In the genomic region with DNA sequence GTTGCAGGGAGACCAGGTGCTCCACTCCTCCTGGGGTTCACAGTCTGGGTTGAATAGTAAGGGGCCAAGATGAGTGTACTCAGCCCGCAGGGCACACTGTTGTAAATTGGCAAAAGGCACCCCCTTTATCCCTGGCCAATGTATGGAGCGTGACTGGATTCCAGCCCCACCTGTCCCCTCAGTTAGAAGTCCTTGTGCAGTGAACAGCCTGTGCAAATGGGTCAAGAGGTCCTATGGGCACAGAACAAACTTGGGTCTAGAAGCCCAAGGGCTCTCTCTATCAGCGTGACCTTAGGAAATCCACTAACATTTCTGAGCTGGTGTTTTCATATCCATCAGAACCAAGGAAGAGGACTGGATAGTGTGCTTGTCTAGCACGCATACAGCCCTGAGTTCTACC, we compare ENCODE assay signal across 19 mouse cellular contexts. TPM values are rescaled to one million over a fixed set of nuclear protein-coding genes. Genes with fewer than 3 reads are reported as not detected.
"Had no signal": no experiment of that assay in that cellular context is flagged by ENCODE, and none has a peak within 500 bp of the region (broad histone marks: within the 10 kb centered on the region; RNA-seq: fewer than 3 reads in every experiment).

No protein-coding gene starts in this region.

- H3K27ac ChIP-seq: liver, embryonic 13.5 days; liver, embryonic 15.5 days; macrophage; midbrain, embryonic 13.5 days; midbrain, embryonic 15.5 days; neural tube, embryonic 12.5 days; stomach, embryonic 15.5 days; stomach, postnatal 0 days had no signal

- H3K9me3 ChIP-seq: liver, embryonic 13.5 days; liver, embryonic 15.5 days; midbrain, embryonic 13.5 days; midbrain, embryonic 15.5 days; neural tube, embryonic 12.5 days; stomach, embryonic 15.5 days had no signal

- H3K27me3 ChIP-seq: liver, embryonic 13.5 days; liver, embryonic 15.5 days; midbrain, embryonic 13.5 days; midbrain, embryonic 15.5 days; neural tube, embryonic 12.5 days; stomach, embryonic 15.5 days had no signal

- H3K4me3 ChIP-seq: liver, embryonic 13.5 days; liver, embryonic 15.5 days; midbrain, embryonic 13.5 days; midbrain, embryonic 15.5 days; neural tube, embryonic 12.5 days; stomach, embryonic 15.5 days had no signal

- DNase-seq: liver, embryonic 13.5 days; liver, postnatal 0 days; lung, embryonic 14.5 days; lung, postnatal 14 days; right cerebral cortex, postnatal 14 days; thymus, adult 2 months; thymus, postnatal 25 days; thymus, postnatal 4 days had no signal

- H3K36me3 ChIP-seq: liver, embryonic 13.5 days; liver, embryonic 15.5 days; midbrain, embryonic 13.5 days; midbrain, embryonic 15.5 days; neural tube, embryonic 12.5 days; stomach, embryonic 15.5 days had no signal

- H3K4me2 ChIP-seq: liver, embryonic 13.5 days; liver, embryonic 15.5 days; lung, embryonic 14.5 days; midbrain, embryonic 11.5 days; midbrain, embryonic 13.5 days; midbrain, embryonic 15.5 days; neural tube, embryonic 12.5 days; stomach, embryonic 15.5 days had no signal

- H3K9ac ChIP-seq: liver, embryonic 13.5 days; liver, embryonic 15.5 days; liver, postnatal 0 days; lung, embryonic 14.5 days; midbrain, embryonic 13.5 days; midbrain, embryonic 15.5 days; neural tube, embryonic 12.5 days; stomach, embryonic 15.5 days had no signal

- H3K4me1 ChIP-seq: midbrain, embryonic 13.5 days; midbrain, embryonic 15.5 days; stomach, embryonic 15.5 days had no signal

- ATAC-seq: liver, postnatal 0 days; midbrain, embryonic 13.5 days; midbrain, embryonic 15.5 days had no signal

RNA-seq across cellular contexts. Expression of a gene that starts 16.8 kb away (rescaled TPM):
- total RNA-seq: megakaryocyte progenitor cell, adult 5-6 weeks; monocyte, adult 5-6 weeks; neutrophil, adult 5-6 weeks had no signal
- polyA plus RNA-seq: macrophage had no signal
